Mouse (Mus musculus): Measurements from ENCODE around the gene 0610010K14Rik. TPM values are rescaled to one million over a fixed set of nuclear protein-coding genes. Genes with fewer than 3 reads are reported as not detected.

Gene 0610010K14Rik
- polyA plus RNA-seq, 1 experiment from 2014 or later, result 175 TPM

- Histone ChIP-seq H3K36me3 (ENCODE audit: control insufficient read depth, insufficient read depth, low read length) (no peaks in the 10 kb centered on the region), H3K9me3 (ENCODE audit: control insufficient read depth, low read length) (no peaks in the 10 kb centered on the region), H3K27me3 (replicated peaks; ENCODE audit: control insufficient read depth, insufficient read depth, low read length) (no peaks in the 10 kb centered on the region), H3K4me2 (ENCODE audit: low read length) (no peak overlapping the region), H3K4me1 (ENCODE audit: control insufficient read depth, insufficient read depth, low read depth, low read length) (no peaks in the 10 kb centered on the region), H3K4me3 (ENCODE audit: low read length) (no peak overlapping the region), H3K27ac (ENCODE audit: low read depth, low read length) (no peak overlapping the region), H3K9ac (ENCODE audit: low read depth, low read length) (no peak overlapping the region)
- 60% methylated on average over 3 of the region's 3 CpGs for WGBS
- ATAC-seq, result no peak
Measured at GRCm38 (mm10) chr11:70265252-70265651, 27.5 kb upstream of the 0610010K14Rik start.

- ATAC-seq, result no peak
- Histone ChIP-seq H3K27ac (ENCODE audit: low read depth, low read length) (no peak overlapping the region), H3K4me3 (ENCODE audit: low read length) (no peak overlapping the region), H3K4me2 (ENCODE audit: low read length) (no peak overlapping the region), H3K27me3 (replicated peaks; ENCODE audit: control insufficient read depth, insufficient read depth, low read length) (peaks cover 11% of the 10 kb centered on the region), H3K36me3 (ENCODE audit: control insufficient read depth, insufficient read depth, low read length) (no peaks in the 10 kb centered on the region), H3K4me1 (ENCODE audit: control insufficient read depth, insufficient read depth, low read depth, low read length) (peaks cover 3% of the 10 kb centered on the region; the same call in 1 of the 2 replicates), H3K9ac (ENCODE audit: low read depth, low read length) (no peak overlapping the region), H3K9me3 (ENCODE audit: control insufficient read depth, low read length) (no peaks in the 10 kb centered on the region)
- 100% methylated on average over 4 of the region's 4 CpGs for WGBS
Measured at GRCm38 (mm10) chr11:70259035-70259434, 21.3 kb upstream of the 0610010K14Rik start.

- Histone ChIP-seq H3K4me3 (ENCODE audit: low read length) (peak within 1 kb of the TSS; percentile 19; the same call in 1 of the 2 replicates), H3K9me3 (ENCODE audit: control insufficient read depth, low read length) (no peaks in the 10 kb centered on the region), H3K9ac (ENCODE audit: low read depth, low read length) (no peak within 1 kb of the TSS; the same call in 1 of the 2 replicates), H3K27ac (ENCODE audit: low read depth, low read length) (no peak within 1 kb of the TSS), H3K27me3 (replicated peaks; ENCODE audit: control insufficient read depth, insufficient read depth, low read length) (peaks cover 29% of the 10 kb centered on the region), H3K4me2 (ENCODE audit: low read length) (peak within 1 kb of the TSS; percentile 49), H3K4me1 (ENCODE audit: control insufficient read depth, insufficient read depth, low read depth, low read length) (peaks cover 3% of the 10 kb centered on the region; the same call in 1 of the 2 replicates), H3K36me3 (ENCODE audit: control insufficient read depth, insufficient read depth, low read length) (no peaks in the 10 kb centered on the region)
- ATAC-seq, result no peak
- WGBS, result 3% methylated on average over 25 of the region's 25 CpGs
Measured at GRCm38 (mm10) chr11:70254931-70255531, 17.3 kb upstream of the 0610010K14Rik start, which contains the start of gene Alox12. Alox12 (minus strand) TSS chr11:70255353.

GRCm38 (mm10) chr11:70254337-70254736 is 16.6 kb upstream of the 0610010K14Rik start:
- Histone ChIP-seq H3K9ac (ENCODE audit: low read depth, low read length) (no peak overlapping the region), H3K4me3 (ENCODE audit: low read length) (peak overlapping the region; percentile 1; the same call in 1 of the 2 replicates), H3K27me3 (replicated peaks; ENCODE audit: control insufficient read depth, insufficient read depth, low read length) (peaks cover 29% of the 10 kb centered on the region), H3K36me3 (ENCODE audit: control insufficient read depth, insufficient read depth, low read length) (no peaks in the 10 kb centered on the region), H3K27ac (ENCODE audit: low read depth, low read length) (no peak overlapping the region), H3K4me2 (ENCODE audit: low read length) (no peak overlapping the region; the same call in 1 of the 2 replicates), H3K4me1 (ENCODE audit: control insufficient read depth, insufficient read depth, low read depth, low read length) (peaks cover 3% of the 10 kb centered on the region; the same call in 1 of the 2 replicates), H3K9me3 (ENCODE audit: control insufficient read depth, low read length) (no peaks in the 10 kb centered on the region)
- 6% methylated on average over 18 of the region's 18 CpGs for WGBS
- no peak for ATAC-seq

GRCm38 (mm10) chr11:70251853-70252252 is 14.1 kb upstream of the 0610010K14Rik start:
- peaks cover 3% of the 10 kb centered on the region; the same call in 1 of the 2 replicates for H3K4me1 ChIP-seq (ENCODE audit: control insufficient read depth, insufficient read depth, low read depth, low read length)
- no peak overlapping the region for H3K4me2 ChIP-seq (ENCODE audit: low read length)
- no peak overlapping the region for H3K27ac ChIP-seq (ENCODE audit: low read depth, low read length)
- no peak for ATAC-seq
- no peak overlapping the region for H3K4me3 ChIP-seq (ENCODE audit: low read length)
- H3K36me3 ChIP-seq (ENCODE audit: control insufficient read depth, insufficient read depth, low read length), result no peaks in the 10 kb centered on the region
- WGBS, result 83% methylated on average over 8 of the region's 8 CpGs
- H3K9me3 ChIP-seq (ENCODE audit: control insufficient read depth, low read length), result no peaks in the 10 kb centered on the region
- peaks cover 29% of the 10 kb centered on the region for H3K27me3 ChIP-seq (replicated peaks; ENCODE audit: control insufficient read depth, insufficient read depth, low read length)
- no peak overlapping the region for H3K9ac ChIP-seq (ENCODE audit: low read depth, low read length)

GRCm38 (mm10) chr11:70250150-70250549 is 12.4 kb upstream of the 0610010K14Rik start:
- H3K9ac ChIP-seq (ENCODE audit: low read depth, low read length), result no peak overlapping the region
- 81% methylated on average over 11 of the region's 11 CpGs for WGBS
- no peak overlapping the region for H3K4me3 ChIP-seq (ENCODE audit: low read length)
- H3K27me3 ChIP-seq (replicated peaks; ENCODE audit: control insufficient read depth, insufficient read depth, low read length), result peaks cover 24% of the 10 kb centered on the region
- H3K9me3 ChIP-seq (ENCODE audit: control insufficient read depth, low read length), result no peaks in the 10 kb centered on the region
- H3K4me1 ChIP-seq (ENCODE audit: control insufficient read depth, insufficient read depth, low read depth, low read length), result peaks cover 3% of the 10 kb centered on the region; the same call in 1 of the 2 replicates
- H3K4me2 ChIP-seq (ENCODE audit: low read length), result no peak overlapping the region
- ATAC-seq, result no peak
- no peak overlapping the region for H3K27ac ChIP-seq (ENCODE audit: low read depth, low read length)
- no peaks in the 10 kb centered on the region for H3K36me3 ChIP-seq (ENCODE audit: control insufficient read depth, insufficient read depth, low read length)

- no peak for ATAC-seq
- Histone ChIP-seq H3K27me3 (replicated peaks; ENCODE audit: control insufficient read depth, insufficient read depth, low read length) (peaks cover 5% of the 10 kb centered on the region), H3K4me3 (ENCODE audit: low read length) (no peak overlapping the region), H3K9ac (ENCODE audit: low read depth, low read length) (no peak overlapping the region), H3K4me1 (ENCODE audit: control insufficient read depth, insufficient read depth, low read depth, low read length) (no peaks in the 10 kb centered on the region), H3K4me2 (ENCODE audit: low read length) (no peak overlapping the region), H3K36me3 (ENCODE audit: control insufficient read depth, insufficient read depth, low read length) (no peaks in the 10 kb centered on the region), H3K27ac (ENCODE audit: low read depth, low read length) (no peak overlapping the region), H3K9me3 (ENCODE audit: control insufficient read depth, low read length) (no peaks in the 10 kb centered on the region)
- WGBS, result 45% methylated on average over 9 of the region's 9 CpGs
Measured at GRCm38 (mm10) chr11:70247136-70247845, 9.6 kb upstream of the 0610010K14Rik start.

GRCm38 (mm10) chr11:70242591-70242990 is 4.9 kb upstream of the 0610010K14Rik start:
- no peak overlapping the region for H3K4me2 ChIP-seq (ENCODE audit: low read length)
- no peaks in the 10 kb centered on the region for H3K36me3 ChIP-seq (ENCODE audit: control insufficient read depth, insufficient read depth, low read length)
- no peak overlapping the region for H3K9ac ChIP-seq (ENCODE audit: low read depth, low read length)
- no peak overlapping the region for H3K27ac ChIP-seq (ENCODE audit: low read depth, low read length)
- ATAC-seq, result no peak
- H3K27me3 ChIP-seq (replicated peaks; ENCODE audit: control insufficient read depth, insufficient read depth, low read length), result no peaks in the 10 kb centered on the region; the same call in none of the 2 replicates
- 77% methylated on average over 11 of the region's 11 CpGs for WGBS
- no peaks in the 10 kb centered on the region for H3K9me3 ChIP-seq (ENCODE audit: control insufficient read depth, low read length)
- no peak overlapping the region for H3K4me3 ChIP-seq (ENCODE audit: low read length)
- H3K4me1 ChIP-seq (ENCODE audit: control insufficient read depth, insufficient read depth, low read depth, low read length), result peaks cover 16% of the 10 kb centered on the region

- WGBS, result under 1% methylated on average over 31 of the region's 35 CpGs
- peak; percentile 53 for ATAC-seq
- H3K4me3 ChIP-seq (ENCODE audit: low read length), result peak within 1 kb of the TSS; percentile 93
- peak within 1 kb of the TSS; percentile 95 for H3K9ac ChIP-seq (ENCODE audit: low read depth, low read length)
- H3K4me2 ChIP-seq (ENCODE audit: low read length), result peak within 1 kb of the TSS; percentile 96
- no peaks in the 10 kb centered on the region for H3K27me3 ChIP-seq (replicated peaks; ENCODE audit: control insufficient read depth, insufficient read depth, low read length)
- H3K9me3 ChIP-seq (ENCODE audit: control insufficient read depth, low read length), result no peaks in the 10 kb centered on the region
- peaks cover 4% of the 10 kb centered on the region for H3K36me3 ChIP-seq (ENCODE audit: control insufficient read depth, insufficient read depth, low read length)
- H3K4me1 ChIP-seq (ENCODE audit: control insufficient read depth, insufficient read depth, low read depth, low read length), result peaks cover 25% of the 10 kb centered on the region
- H3K27ac ChIP-seq (ENCODE audit: low read depth, low read length), result peak within 1 kb of the TSS; percentile 88
Measured at GRCm38 (mm10) chr11:70239541-70240279, 2.0 kb upstream of the 0610010K14Rik start, which contains the start of the genes Gm21988 and Rnasek. Gm21988 (minus strand) TSS chr11:70239830. Rnasek (minus strand) TSS chr11:70239842.
